ENCODE assay signal across 8 mouse cellular contexts in the genomic region with DNA sequence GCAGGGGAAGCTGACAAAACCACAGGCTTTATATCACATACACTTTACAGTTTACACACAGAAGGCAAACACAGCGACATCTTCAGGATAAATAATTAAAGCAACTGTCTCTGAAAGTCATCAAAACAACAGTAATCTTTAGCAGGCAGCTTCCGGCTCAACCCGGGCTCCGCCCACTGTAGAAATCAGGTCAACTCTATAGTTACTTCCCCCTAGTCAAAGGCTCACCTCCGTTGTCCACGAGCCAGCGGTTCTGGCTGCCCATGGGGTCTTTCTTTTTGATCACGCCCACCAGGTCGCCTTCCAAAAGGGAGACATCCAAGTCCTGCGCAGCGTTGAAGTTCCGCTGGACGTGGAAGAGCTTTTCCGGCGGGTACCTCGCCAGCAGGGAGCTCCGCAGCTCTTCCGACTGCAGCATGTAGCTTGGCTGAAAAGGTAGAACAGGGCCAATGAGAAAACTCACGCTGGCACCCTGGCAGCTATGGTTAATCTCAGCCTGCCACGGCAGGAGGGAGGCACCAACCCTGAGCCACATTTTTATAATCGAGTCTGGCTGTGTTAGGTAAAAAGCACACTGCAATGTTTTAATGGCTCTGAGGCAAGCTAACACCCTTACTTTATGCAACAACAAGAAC.
DNase-seq lines count a peak whose midpoint lies in the region; ATAC-seq lines count a peak whose summit lies in the region.

No protein-coding gene starts in this region.

- peak; percentile 89 for ATAC-seq in inflammation-experienced regulatory T-cells, adult 6 months

- peak; percentile 37 for DNase-seq in lung, postnatal 10 days
- no peak for DNase-seq in lung, postnatal 25 days (ENCODE audit: low spot score)
- peak; percentile 43 for DNase-seq in c-Kit-positive CD71-negative TER-119-negative erythroid progenitor cells, embryonic 14.5 days (ENCODE audit: low read depth)
- DNase-seq in thymus, postnatal 36 days = peak; percentile 43 to 59
- DNase-seq in layer of hippocampus, postnatal 25 days (ENCODE audit: extremely low spot score in 1 of 2, low spot score in 1 of 2) = no peak
- no peak for DNase-seq in urinary bladder, postnatal 25 days (ENCODE audit: low spot score)
- DNase-seq in embryo, embryonic 10 days (ENCODE audit: low spot score) = no peak

Comparison
In these comparisons a context has a peak if more than half of its experiments do, and no peak if none do; other contexts are left out.
1. DNase-seq: peak in lung, postnatal 10 days (single experiment), c-Kit-positive CD71-negative TER-119-negative erythroid progenitor cells, embryonic 14.5 days (single experiment) and thymus, postnatal 36 days (2 of 2); none in lung, postnatal 25 days (single experiment), layer of hippocampus, postnatal 25 days (0 of 2), urinary bladder, postnatal 25 days (single experiment) and embryo, embryonic 10 days (single experiment).